Mouse (Mus musculus) gastrocnemius, adult 8-10 months (tissue): ENCODE results near the gene Tnpo2. TPM values are rescaled to one million over a fixed set of nuclear protein-coding genes. Genes with fewer than 3 reads are reported as not detected.

Source experiments
- DNase-seq, 2 experiments: peaks; one replicate each; pipeline ENCODE4 v3.0.0; 2022; ENCODE audit warnings: low spot score in 2 of 2
- total RNA-seq, 4 experiments: library from RNA; stranded (reverse); gene quantifications; 2 replicates each; pipeline ENCODE4 v1.2.4; 2022

Tnpo2 gene
- total RNA-seq: 10 to 100 TPM; 28.3 to 38.4 (median 32.6) TPM

GRCm38 (mm10) chr8:85036718-85037365 is at the start of gene Tnpo2:
Gene Tnpo2, plus strand, starts transcription at chr8:85036915.
- DNase-seq: peak; percentile 88 to 90

GRCm38 (mm10) chr8:84987388-84987787 is 49.3 kb upstream of the Tnpo2 start:
- no peak for DNase-seq

GRCm38 (mm10) chr8:84987903-84988302 is 48.8 kb upstream of the Tnpo2 start:
- DNase-seq: no peak

GRCm38 (mm10) chr8:84989311-84989731 is 47.4 kb upstream of the Tnpo2 start:
- peak; percentile 74 to 75 for DNase-seq

GRCm38 (mm10) chr8:84989810-84990209 is 46.9 kb upstream of the Tnpo2 start:
- peak; percentile 92 for DNase-seq

- DNase-seq: peak; percentile 95 to 97
Observed at GRCm38 (mm10) chr8:84990349-84990748, 46.4 kb upstream of the Tnpo2 start, which contains the start of gene Hook2. Gene Hook2, plus strand, starts transcription at chr8:84990603.

- no peak for DNase-seq
Observed at GRCm38 (mm10) chr8:84990836-84991235, 45.9 kb upstream of the Tnpo2 start.

GRCm38 (mm10) chr8:84994375-84994774 is 42.3 kb upstream of the Tnpo2 start:
- DNase-seq: no peak

- no peak for DNase-seq
Observed at GRCm38 (mm10) chr8:84995680-84996079, 41.0 kb upstream of the Tnpo2 start.

- no peak for DNase-seq
Observed at GRCm38 (mm10) chr8:84996978-84997377, 39.7 kb upstream of the Tnpo2 start.

- peak; percentile 75 to 86 for DNase-seq
Observed at GRCm38 (mm10) chr8:84997649-84998295, 38.9 kb upstream of the Tnpo2 start.

- no peak for DNase-seq
Observed at GRCm38 (mm10) chr8:85007686-85008085, 29.0 kb upstream of the Tnpo2 start.

- DNase-seq: no peak
Observed at GRCm38 (mm10) chr8:85011242-85011641, 25.5 kb upstream of the Tnpo2 start.

- no peak for DNase-seq
Observed at GRCm38 (mm10) chr8:85013230-85013840, 23.4 kb upstream of the Tnpo2 start.

- DNase-seq: no peak
Observed at GRCm38 (mm10) chr8:85014431-85014830, 22.3 kb upstream of the Tnpo2 start, which contains the start of gene Best2. Gene Best2, minus strand, starts transcription at chr8:85014531.

- DNase-seq: no peak
Observed at GRCm38 (mm10) chr8:85016724-85017123, 20.0 kb upstream of the Tnpo2 start.

- DNase-seq: no peak
Observed at GRCm38 (mm10) chr8:85017209-85017608, 19.5 kb upstream of the Tnpo2 start.

GRCm38 (mm10) chr8:85021514-85022055 is 15.1 kb upstream of the Tnpo2 start:
- DNase-seq: no peak

- no peak for DNase-seq
Observed at GRCm38 (mm10) chr8:85023846-85024245, 12.9 kb upstream of the Tnpo2 start.

GRCm38 (mm10) chr8:85025098-85025932 is 11.4 kb upstream of the Tnpo2 start, which contains the start of gene Asna1:
Gene Asna1, minus strand, starts transcription at chr8:85025281.
- peak; percentile 64 to 69 for DNase-seq
